Mouse (Mus musculus): ENCODE data around the gene Gss. TPM values are rescaled to one million over a fixed set of nuclear protein-coding genes. Genes with fewer than 3 reads are reported as not detected.
A peak's percentile ranks its signal among the peaks of the same experiment; 100 is the strongest.

Gene Gss
- polyA plus RNA-seq, 1 experiment = 7.3 TPM

GRCm38 (mm10) chr2:155537761-155538462 is 54.7 kb downstream of the Gss start:
- H3K27ac ChIP-seq (ENCODE audit: control insufficient read depth, insufficient read depth, low read depth, low read length, poor library complexity) = no peak overlapping the region
- 54% methylated on average over 5 of the region's 5 CpGs for WGBS
- TF ChIP-seq POLR2A (IDR thresholded peaks at IDR 0.05; ENCODE audit: borderline replicate concordance, control insufficient read depth, low read depth, low read length) (no peak), CTCF (IDR thresholded peaks at IDR 0.05; ENCODE audit: control insufficient read depth, insufficient read depth, low read length) (no peak)
- no peaks in the 10 kb centered on the region; the same call in 1 of the 2 replicates for H3K4me1 ChIP-seq (ENCODE audit: control insufficient read depth, insufficient read depth, low read length)
- peak overlapping the region; percentile 1 for H3K4me3 ChIP-seq (replicated peaks; ENCODE audit: control insufficient read depth, low read depth, low read length)

- no peak for TF ChIP-seq CTCF (IDR thresholded peaks at IDR 0.05; ENCODE audit: control insufficient read depth, insufficient read depth, low read length)
- no peak for TF ChIP-seq POLR2A (IDR thresholded peaks at IDR 0.05; ENCODE audit: borderline replicate concordance, control insufficient read depth, low read depth, low read length)
These were observed 56.3 kb downstream of the Gss start for GRCm38 (mm10) chr2:155536292-155536691.

GRCm38 (mm10) chr2:155527367-155527766 is 65.2 kb downstream of the Gss start:
- H3K4me1 ChIP-seq (ENCODE audit: control insufficient read depth, insufficient read depth, low read length) = peaks cover 2% of the 10 kb centered on the region; the same call in 1 of the 2 replicates
- H3K27ac ChIP-seq (ENCODE audit: control insufficient read depth, insufficient read depth, low read depth, low read length, poor library complexity) = no peak overlapping the region
- H3K4me3 ChIP-seq (replicated peaks; ENCODE audit: control insufficient read depth, low read depth, low read length) = no peak overlapping the region
- WGBS = 26% methylated on average over 5 of the region's 5 CpGs
- TF ChIP-seq POLR2A (IDR thresholded peaks at IDR 0.05; ENCODE audit: borderline replicate concordance, control insufficient read depth, low read depth, low read length) (no peak), CTCF (IDR thresholded peaks at IDR 0.05; ENCODE audit: control insufficient read depth, insufficient read depth, low read length) (no peak)

More at GRCm38 (mm10) chr2:155536292-155536691, 56.3 kb downstream of the Gss start:
- no peak overlapping the region for H3K27ac ChIP-seq (ENCODE audit: control insufficient read depth, insufficient read depth, low read depth, low read length, poor library complexity)
- no peak overlapping the region for H3K4me3 ChIP-seq (replicated peaks; ENCODE audit: control insufficient read depth, low read depth, low read length)
- H3K4me1 ChIP-seq (ENCODE audit: control insufficient read depth, insufficient read depth, low read length) = no peaks in the 10 kb centered on the region; the same call in 1 of the 2 replicates

DNA sequence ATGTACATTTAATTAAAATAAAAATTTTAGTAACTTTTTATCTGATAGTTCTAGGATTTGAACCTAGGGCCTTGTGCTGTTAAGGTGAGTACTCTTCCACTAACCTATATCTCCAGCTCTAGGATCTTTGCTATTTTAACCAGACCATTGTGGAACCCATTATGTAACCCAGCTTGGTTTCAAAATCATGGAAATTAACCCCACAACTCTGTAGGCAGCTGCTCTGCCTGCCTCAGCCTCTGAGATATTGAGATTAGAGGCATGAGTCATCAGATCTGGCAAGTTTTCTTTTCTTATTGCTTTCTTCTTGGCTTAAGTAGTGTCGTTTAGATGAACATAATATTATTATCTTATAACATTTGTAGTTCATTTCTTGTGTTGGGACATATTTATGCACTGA is 68.2 kb downstream of the Gss start:
- no peak overlapping the region for H3K27ac ChIP-seq (ENCODE audit: control insufficient read depth, insufficient read depth, low read depth, low read length, poor library complexity)
- H3K4me3 ChIP-seq (replicated peaks; ENCODE audit: control insufficient read depth, low read depth, low read length) = no peak overlapping the region
- no peak for TF ChIP-seq POLR2A (IDR thresholded peaks at IDR 0.05; ENCODE audit: borderline replicate concordance, control insufficient read depth, low read depth, low read length)
- no peak for TF ChIP-seq CTCF (IDR thresholded peaks at IDR 0.05; ENCODE audit: control insufficient read depth, insufficient read depth, low read length)
- H3K4me1 ChIP-seq (ENCODE audit: control insufficient read depth, insufficient read depth, low read length) = peaks cover 2% of the 10 kb centered on the region; the same call in 1 of the 2 replicates
- 16% methylated on average over 1 of the region's 1 CpGs for WGBS

DNA sequence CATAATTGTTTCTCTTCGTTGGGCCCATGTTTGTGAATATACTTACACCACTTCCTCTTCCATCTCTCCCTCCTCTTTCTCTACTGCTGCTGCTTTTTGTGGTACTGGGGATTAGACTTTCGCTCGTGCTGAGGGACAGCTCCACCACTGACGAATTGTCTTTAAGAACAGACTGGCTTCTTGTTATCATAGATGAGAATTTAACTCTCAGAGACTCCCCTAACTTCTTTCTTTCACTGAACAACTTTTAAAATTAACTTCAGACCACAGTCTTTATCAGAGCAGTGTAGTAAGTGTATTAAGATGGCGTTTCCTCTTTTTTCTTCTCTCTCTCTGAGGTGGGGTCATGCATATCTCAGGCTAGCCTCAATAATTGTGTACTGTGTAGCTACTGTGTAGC is 68.9 kb downstream of the Gss start:
- TF ChIP-seq CTCF (IDR thresholded peaks at IDR 0.05; ENCODE audit: control insufficient read depth, insufficient read depth, low read length) (no peak), POLR2A (IDR thresholded peaks at IDR 0.05; ENCODE audit: borderline replicate concordance, control insufficient read depth, low read depth, low read length) (no peak)
- no peak overlapping the region for H3K4me3 ChIP-seq (replicated peaks; ENCODE audit: control insufficient read depth, low read depth, low read length)
- WGBS = 10% methylated on average over 5 of the region's 5 CpGs
- H3K4me1 ChIP-seq (ENCODE audit: control insufficient read depth, insufficient read depth, low read length) = peaks cover 2% of the 10 kb centered on the region; the same call in 1 of the 2 replicates
- no peak overlapping the region for H3K27ac ChIP-seq (ENCODE audit: control insufficient read depth, insufficient read depth, low read depth, low read length, poor library complexity)

GRCm38 (mm10) chr2:155518531-155519270 is 73.9 kb downstream of the Gss start:
- WGBS = 26% methylated on average over 18 of the region's 18 CpGs
- TF ChIP-seq POLR2A (IDR thresholded peaks at IDR 0.05; ENCODE audit: borderline replicate concordance, control insufficient read depth, low read depth, low read length) (no peak), CTCF (IDR thresholded peaks at IDR 0.05; ENCODE audit: control insufficient read depth, insufficient read depth, low read length) (no peak)
- peak overlapping the region; percentile 76 for H3K4me3 ChIP-seq (replicated peaks; ENCODE audit: control insufficient read depth, low read depth, low read length)
- H3K4me1 ChIP-seq (ENCODE audit: control insufficient read depth, insufficient read depth, low read length) = peaks cover 3% of the 10 kb centered on the region; the same call in 1 of the 2 replicates
- peak overlapping the region; percentile 77 for H3K27ac ChIP-seq (ENCODE audit: control insufficient read depth, insufficient read depth, low read depth, low read length, poor library complexity)

- 2% methylated on average over 70 of the region's 70 CpGs for WGBS
- peak within 1 kb of the TSS; percentile 76 for H3K4me3 ChIP-seq (replicated peaks; ENCODE audit: control insufficient read depth, low read depth, low read length)
- peak within 1 kb of the TSS; percentile 77 for H3K27ac ChIP-seq (ENCODE audit: control insufficient read depth, insufficient read depth, low read depth, low read length, poor library complexity)
- peaks cover 3% of the 10 kb centered on the region; the same call in 1 of the 2 replicates for H3K4me1 ChIP-seq (ENCODE audit: control insufficient read depth, insufficient read depth, low read length)
- TF ChIP-seq POLR2A (IDR thresholded peaks at IDR 0.05; ENCODE audit: borderline replicate concordance, control insufficient read depth, low read depth, low read length) = peak; percentile 31; the same call in 1 of the 2 replicates
- TF ChIP-seq CTCF (IDR thresholded peaks at IDR 0.05; ENCODE audit: control insufficient read depth, insufficient read depth, low read length) = peak; percentile 70
These were observed 74.9 kb downstream of the Gss start, which contains the start of the genes Acss2 and Ggt7 for GRCm38 (mm10) chr2:155517455-155518423. Acss2 (plus strand) TSS chr2:155517948. Ggt7 (minus strand) TSS chr2:155518237.
